Mouse (Mus musculus): ENCODE results near the gene Ubap1l. TPM values are rescaled to one million over a fixed set of nuclear protein-coding genes. Genes with fewer than 3 reads are reported as not detected.

The Ubap1l gene
- polyA plus RNA-seq, 1 experiment from 2014 or later, result 0.98 TPM

- no peaks in the 10 kb centered on the region for H3K4me1 ChIP-seq (replicated peaks; ENCODE audit: control insufficient read depth, insufficient read depth, low read length)
- WGBS, result 89% methylated on average over 7 of the region's 7 CpGs
- no peak for ATAC-seq
- no peak overlapping the region for H3K27ac ChIP-seq (ENCODE audit: low read length)
- no peaks in the 10 kb centered on the region for H3K9me3 ChIP-seq (ENCODE audit: control insufficient read depth, low read length)
- no peak overlapping the region for H3K9ac ChIP-seq (replicated peaks; ENCODE audit: low read depth, low read length)
- H3K4me2 ChIP-seq (ENCODE audit: low read length), result no peak overlapping the region
- peaks cover 4% of the 10 kb centered on the region; the same call in 1 of the 2 replicates for H3K36me3 ChIP-seq (ENCODE audit: control insufficient read depth, insufficient read depth)
- no peak overlapping the region for H3K4me3 ChIP-seq (replicated peaks; ENCODE audit: low read length)
- no peaks in the 10 kb centered on the region for H3K27me3 ChIP-seq (replicated peaks; ENCODE audit: control insufficient read depth, insufficient read depth, low read length)
Observed at GRCm38 (mm10) chr9:65365721-65366120, 4.9 kb downstream of the Ubap1l start.

GRCm38 (mm10) chr9:65371756-65372155, 10.9 kb downstream of the Ubap1l start:
- 79% methylated on average over 24 of the region's 24 CpGs for WGBS
- Histone ChIP-seq H3K4me1 (replicated peaks; ENCODE audit: control insufficient read depth, insufficient read depth, low read length) (no peaks in the 10 kb centered on the region), H3K9me3 (ENCODE audit: control insufficient read depth, low read length) (no peaks in the 10 kb centered on the region), H3K4me2 (ENCODE audit: low read length) (no peak overlapping the region), H3K9ac (replicated peaks; ENCODE audit: low read depth, low read length) (no peak overlapping the region), H3K27ac (ENCODE audit: low read length) (no peak overlapping the region), H3K4me3 (replicated peaks; ENCODE audit: low read length) (no peak overlapping the region), H3K36me3 (ENCODE audit: control insufficient read depth, insufficient read depth) (no peaks in the 10 kb centered on the region), H3K27me3 (replicated peaks; ENCODE audit: control insufficient read depth, insufficient read depth, low read length) (no peaks in the 10 kb centered on the region)
- no peak for ATAC-seq

DNA sequence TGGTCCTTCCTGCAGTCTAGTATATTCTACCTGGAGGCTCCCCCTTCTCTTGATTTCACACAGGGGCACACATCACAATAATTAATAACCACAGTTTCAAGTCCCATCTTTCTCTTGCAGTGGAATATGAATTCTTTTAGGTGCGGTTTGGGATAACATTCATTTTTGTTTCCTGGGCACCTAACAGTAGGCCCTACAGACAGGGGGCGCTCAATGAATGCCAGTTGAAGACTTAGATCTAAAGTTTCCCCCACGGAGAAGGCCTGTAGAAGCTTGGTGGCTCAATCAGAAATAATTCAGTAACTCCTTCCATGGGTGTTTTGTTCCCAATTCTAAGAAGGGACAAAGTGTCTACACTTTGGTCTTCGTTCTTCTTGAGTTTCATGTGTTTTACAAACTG, 11.6 kb downstream of the Ubap1l start:
- no peak overlapping the region for H3K4me2 ChIP-seq (ENCODE audit: low read length)
- no peaks in the 10 kb centered on the region for H3K36me3 ChIP-seq (ENCODE audit: control insufficient read depth, insufficient read depth)
- H3K4me3 ChIP-seq (replicated peaks; ENCODE audit: low read length), result no peak overlapping the region
- no peak overlapping the region for H3K9ac ChIP-seq (replicated peaks; ENCODE audit: low read depth, low read length)
- 69% methylated on average over 4 of the region's 4 CpGs for WGBS
- H3K4me1 ChIP-seq (replicated peaks; ENCODE audit: control insufficient read depth, insufficient read depth, low read length), result no peaks in the 10 kb centered on the region
- no peak overlapping the region for H3K27ac ChIP-seq (ENCODE audit: low read length)
- no peaks in the 10 kb centered on the region for H3K27me3 ChIP-seq (replicated peaks; ENCODE audit: control insufficient read depth, insufficient read depth, low read length)
- ATAC-seq, result no peak
- H3K9me3 ChIP-seq (ENCODE audit: control insufficient read depth, low read length), result no peaks in the 10 kb centered on the region

- H3K27me3 ChIP-seq (replicated peaks; ENCODE audit: control insufficient read depth, insufficient read depth, low read length), result no peaks in the 10 kb centered on the region
- no peak overlapping the region for H3K27ac ChIP-seq (ENCODE audit: low read length)
- no peak overlapping the region for H3K9ac ChIP-seq (replicated peaks; ENCODE audit: low read depth, low read length)
- no peaks in the 10 kb centered on the region for H3K9me3 ChIP-seq (ENCODE audit: control insufficient read depth, low read length)
- no peak overlapping the region for H3K4me3 ChIP-seq (replicated peaks; ENCODE audit: low read length)
- H3K4me2 ChIP-seq (ENCODE audit: low read length), result no peak overlapping the region
- no peaks in the 10 kb centered on the region for H3K4me1 ChIP-seq (replicated peaks; ENCODE audit: control insufficient read depth, insufficient read depth, low read length)
- no peaks in the 10 kb centered on the region for H3K36me3 ChIP-seq (ENCODE audit: control insufficient read depth, insufficient read depth)
- WGBS, result 80% methylated on average over 5 of the region's 5 CpGs
- no peak for ATAC-seq
Observed at GRCm38 (mm10) chr9:65374468-65375162, 13.8 kb downstream of the Ubap1l start.

DNA sequence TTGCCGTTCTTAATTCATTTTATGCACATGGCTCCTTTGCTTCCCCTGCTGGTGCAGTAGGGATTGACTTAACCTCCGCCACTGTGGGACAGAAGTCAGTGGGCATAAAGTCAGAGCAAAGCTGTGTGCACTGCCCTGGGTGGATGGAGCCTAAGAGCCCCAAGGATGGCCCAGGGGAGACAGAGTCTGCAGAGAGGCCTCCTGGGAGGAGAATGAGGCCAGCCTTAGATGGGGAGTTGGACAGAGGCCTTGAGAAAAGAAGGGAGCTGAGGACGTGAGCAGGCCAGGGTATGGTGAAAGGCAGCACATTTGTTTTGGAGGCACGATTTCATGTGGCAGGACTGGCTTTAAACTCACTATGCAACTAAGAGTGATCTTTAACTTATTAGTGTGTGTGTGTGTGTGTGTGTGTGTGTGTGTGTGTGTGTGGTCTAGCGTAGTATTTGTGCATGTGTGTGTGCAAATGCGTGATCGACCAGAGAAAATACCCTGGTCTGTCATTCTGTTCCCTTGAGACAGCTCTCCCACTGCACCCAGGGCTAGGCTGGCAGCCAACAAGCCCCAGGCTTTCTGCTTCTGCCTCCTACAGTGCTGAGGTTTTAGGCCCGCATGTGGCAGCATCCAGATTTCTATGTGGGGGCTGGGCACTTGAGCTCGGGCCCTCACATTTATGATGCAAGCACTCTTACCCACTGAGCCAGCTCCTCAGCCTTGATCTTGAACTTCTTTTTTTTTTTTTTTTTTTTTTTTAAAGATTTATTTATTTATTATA, 14.5 kb downstream of the Ubap1l start:
- Histone ChIP-seq H3K4me3 (replicated peaks; ENCODE audit: low read length) (no peak overlapping the region), H3K27ac (ENCODE audit: low read length) (no peak overlapping the region), H3K27me3 (replicated peaks; ENCODE audit: control insufficient read depth, insufficient read depth, low read length) (no peaks in the 10 kb centered on the region), H3K4me1 (replicated peaks; ENCODE audit: control insufficient read depth, insufficient read depth, low read length) (no peaks in the 10 kb centered on the region), H3K9ac (replicated peaks; ENCODE audit: low read depth, low read length) (no peak overlapping the region), H3K36me3 (ENCODE audit: control insufficient read depth, insufficient read depth) (no peaks in the 10 kb centered on the region), H3K9me3 (ENCODE audit: control insufficient read depth, low read length) (no peaks in the 10 kb centered on the region), H3K4me2 (ENCODE audit: low read length) (no peak overlapping the region)
- no peak for ATAC-seq
- WGBS, result 68% methylated on average over 9 of the region's 9 CpGs

GRCm38 (mm10) chr9:65381017-65381590, 20.3 kb downstream of the Ubap1l start:
- no peaks in the 10 kb centered on the region for H3K9me3 ChIP-seq (ENCODE audit: control insufficient read depth, low read length)
- H3K4me2 ChIP-seq (ENCODE audit: low read length), result no peak overlapping the region
- H3K27ac ChIP-seq (ENCODE audit: low read length), result no peak overlapping the region
- 78% methylated on average over 4 of the region's 4 CpGs for WGBS
- no peaks in the 10 kb centered on the region for H3K4me1 ChIP-seq (replicated peaks; ENCODE audit: control insufficient read depth, insufficient read depth, low read length)
- H3K4me3 ChIP-seq (replicated peaks; ENCODE audit: low read length), result no peak overlapping the region
- H3K9ac ChIP-seq (replicated peaks; ENCODE audit: low read depth, low read length), result no peak overlapping the region
- no peaks in the 10 kb centered on the region for H3K36me3 ChIP-seq (ENCODE audit: control insufficient read depth, insufficient read depth)
- ATAC-seq, result no peak
- no peaks in the 10 kb centered on the region for H3K27me3 ChIP-seq (replicated peaks; ENCODE audit: control insufficient read depth, insufficient read depth, low read length)

DNA sequence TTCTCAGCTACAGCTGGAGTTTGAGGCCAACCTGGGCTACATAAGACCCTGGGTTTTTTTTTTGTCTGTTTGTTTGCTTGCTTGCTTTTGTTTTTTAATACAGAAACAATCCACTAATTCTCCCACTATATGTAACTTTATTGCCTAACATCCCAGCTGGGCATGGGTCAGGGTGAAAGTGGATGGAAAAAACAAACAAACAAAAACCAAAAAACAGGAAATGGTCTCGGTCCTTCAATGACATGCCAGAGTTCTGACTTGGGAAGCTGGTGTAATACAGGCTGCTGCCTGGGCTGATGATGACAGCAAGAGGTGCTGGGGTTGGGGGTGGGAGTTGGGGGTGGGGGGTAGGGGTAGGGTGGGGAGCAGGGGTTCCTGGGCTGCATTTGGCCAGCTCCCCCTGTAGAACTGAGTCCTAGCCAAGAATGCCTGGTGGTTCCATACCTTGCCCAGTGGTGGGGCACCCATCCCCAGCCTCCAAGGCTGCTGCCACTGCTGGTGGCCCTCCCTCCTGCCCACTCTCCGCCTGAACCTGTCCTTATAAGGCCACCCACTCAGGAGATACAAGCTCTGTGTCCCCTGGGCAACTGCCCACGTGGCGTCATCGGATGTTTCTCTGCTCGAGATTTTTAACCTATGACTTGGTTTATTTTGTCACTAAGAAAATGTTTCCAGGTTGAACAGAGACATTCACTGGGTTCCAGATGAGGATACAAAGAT, 21.4 kb downstream of the Ubap1l start:
- Histone ChIP-seq H3K27me3 (replicated peaks; ENCODE audit: control insufficient read depth, insufficient read depth, low read length) (no peaks in the 10 kb centered on the region), H3K9ac (replicated peaks; ENCODE audit: low read depth, low read length) (no peak overlapping the region), H3K9me3 (ENCODE audit: control insufficient read depth, low read length) (no peaks in the 10 kb centered on the region), H3K4me2 (ENCODE audit: low read length) (no peak overlapping the region), H3K27ac (ENCODE audit: low read length) (no peak overlapping the region), H3K4me3 (replicated peaks; ENCODE audit: low read length) (no peak overlapping the region), H3K4me1 (replicated peaks; ENCODE audit: control insufficient read depth, insufficient read depth, low read length) (no peaks in the 10 kb centered on the region), H3K36me3 (ENCODE audit: control insufficient read depth, insufficient read depth) (no peaks in the 10 kb centered on the region)
- 73% methylated on average over 6 of the region's 6 CpGs for WGBS
- no peak for ATAC-seq

DNA sequence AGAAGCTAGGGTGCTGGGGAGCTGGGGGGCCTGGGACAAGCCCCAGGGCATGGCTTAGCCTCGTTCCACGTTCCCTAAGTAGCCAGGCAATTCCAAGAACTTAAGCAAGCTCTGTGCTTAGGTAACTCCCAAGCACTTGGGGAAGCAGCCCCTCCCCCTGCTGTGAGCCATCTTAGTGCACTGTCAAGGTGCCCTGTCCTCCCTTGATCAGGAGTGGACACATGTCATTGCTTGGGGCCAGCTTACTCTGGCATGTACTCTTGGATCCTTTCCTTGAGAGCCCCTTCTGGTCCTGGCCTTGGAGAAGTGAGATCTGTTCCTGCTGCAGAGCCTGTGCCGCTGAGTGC, 21.9 kb downstream of the Ubap1l start:
- no peak overlapping the region for H3K27ac ChIP-seq (ENCODE audit: low read length)
- H3K9me3 ChIP-seq (ENCODE audit: control insufficient read depth, low read length), result no peaks in the 10 kb centered on the region
- no peak overlapping the region for H3K4me3 ChIP-seq (replicated peaks; ENCODE audit: low read length)
- H3K9ac ChIP-seq (replicated peaks; ENCODE audit: low read depth, low read length), result no peak overlapping the region
- H3K27me3 ChIP-seq (replicated peaks; ENCODE audit: control insufficient read depth, insufficient read depth, low read length), result no peaks in the 10 kb centered on the region
- no peak overlapping the region for H3K4me2 ChIP-seq (ENCODE audit: low read length)
- H3K36me3 ChIP-seq (ENCODE audit: control insufficient read depth, insufficient read depth), result no peaks in the 10 kb centered on the region
- H3K4me1 ChIP-seq (replicated peaks; ENCODE audit: control insufficient read depth, insufficient read depth, low read length), result no peaks in the 10 kb centered on the region
- 57% methylated on average over 3 of the region's 3 CpGs for WGBS
- ATAC-seq, result no peak

DNA sequence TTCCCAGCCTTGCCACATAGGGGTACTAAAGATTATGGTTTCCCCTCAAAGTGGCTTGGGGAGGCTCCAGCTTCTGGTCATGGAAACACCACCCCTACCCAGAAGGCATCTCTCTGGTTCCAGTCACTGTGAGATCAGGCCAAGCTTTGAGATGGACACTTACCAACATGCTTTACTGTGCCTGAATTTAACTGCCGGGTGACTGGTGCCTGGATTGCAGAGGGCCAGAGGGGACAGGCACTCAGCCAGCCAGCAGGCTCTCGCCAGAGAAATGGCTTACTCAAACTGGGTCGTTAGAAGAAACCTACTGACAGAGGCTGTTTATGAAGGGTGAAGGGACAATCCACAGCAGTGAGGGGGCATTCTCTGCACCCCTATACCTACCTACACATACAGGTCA, 23.4 kb downstream of the Ubap1l start:
- H3K4me1 ChIP-seq (replicated peaks; ENCODE audit: control insufficient read depth, insufficient read depth, low read length), result no peaks in the 10 kb centered on the region
- H3K4me3 ChIP-seq (replicated peaks; ENCODE audit: low read length), result no peak overlapping the region
- no peak overlapping the region for H3K9ac ChIP-seq (replicated peaks; ENCODE audit: low read depth, low read length)
- H3K9me3 ChIP-seq (ENCODE audit: control insufficient read depth, low read length), result no peaks in the 10 kb centered on the region
- no peak overlapping the region for H3K4me2 ChIP-seq (ENCODE audit: low read length)
- WGBS, result 50% methylated on average over 3 of the region's 3 CpGs
- H3K36me3 ChIP-seq (ENCODE audit: control insufficient read depth, insufficient read depth), result no peaks in the 10 kb centered on the region
- H3K27ac ChIP-seq (ENCODE audit: low read length), result no peak overlapping the region
- no peak for ATAC-seq
- no peaks in the 10 kb centered on the region; the same call in 1 of the 2 replicates for H3K27me3 ChIP-seq (replicated peaks; ENCODE audit: control insufficient read depth, insufficient read depth, low read length)

All from forebrain, embryonic 16.5 days (tissue).